11 mouse cellular contexts compared by ENCODE assay signal in the genomic region with DNA sequence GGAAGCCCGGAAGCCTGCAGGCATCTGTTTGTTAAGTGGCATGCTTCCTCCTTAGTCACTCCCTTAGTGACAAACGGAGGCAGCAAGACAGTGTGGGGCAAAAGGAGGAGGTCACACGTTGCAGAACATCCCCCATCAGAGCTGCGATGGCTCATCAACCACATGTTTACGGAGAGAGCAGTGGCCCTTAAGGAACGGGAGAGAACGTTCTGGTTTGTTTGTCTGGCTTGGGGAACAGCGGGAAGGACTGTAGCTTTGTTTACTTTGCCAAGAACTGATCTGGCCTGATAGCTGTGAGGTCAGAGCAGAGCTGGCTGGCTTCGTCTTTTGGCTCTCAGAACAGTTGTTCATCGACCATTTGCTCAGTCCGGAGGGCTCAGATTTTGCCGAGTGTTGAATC. TPM values are rescaled to one million over a fixed set of nuclear protein-coding genes. Genes with fewer than 3 reads are reported as not detected.
A peak's percentile ranks its signal among the peaks of the same experiment; 100 is the strongest.
DNase-seq lines count a peak whose midpoint lies in the region; ATAC-seq and TF ChIP-seq lines count a peak whose summit lies in the region.
"Had no signal": no experiment of that assay in that cellular context is flagged by ENCODE, and none has a peak within 500 bp of the region (broad histone marks: within the 10 kb centered on the region; RNA-seq: fewer than 3 reads in every experiment).

No protein-coding gene starts in this region.

- H3ac ChIP-seq in C2C12 (ENCODE audit: control insufficient read depth, insufficient read length, low read depth), result peak overlapping the region; percentile 24

- intact Hi-C loops in heart, adult 2 months (cut with DNase I), result no loop called here
- intact Hi-C loops in heart, postnatal 10 days (cut with DNase I), result no loop called here
- intact Hi-C loops in heart, postnatal 25 days (cut with DNase I), result no loop called here

- 0 out of 2 replicates have a peak overlapping the region, but pooled peaks have one; percentile 0 for H3K9ac ChIP-seq in heart, adult 2 months (ENCODE audit: low read depth, low read length)
- H3K9ac ChIP-seq in lung, embryonic 15.5 days, result no peak overlapping the region
- H3K9ac ChIP-seq: liver, embryonic 15.5 days had no signal

- peak; percentile 77 for TF ChIP-seq EP300 in heart, adult 2 months (IDR thresholded peaks at IDR 0.05; ENCODE audit: insufficient read depth, low read depth, low read length)

- 0 out of 2 replicates have a peak, but pooled peaks have one; percentile 25 for TF ChIP-seq POLR2A in heart, adult 2 months (IDR thresholded peaks at IDR 0.05; ENCODE audit: insufficient read depth, low read depth, low read length)
- no peak for TF ChIP-seq POLR2A in cortical plate, adult 2 months (IDR thresholded peaks at IDR 0.05; ENCODE audit: extremely low read depth, insufficient read depth, low read length)

- peak overlapping the region; percentile 17 for H3K4me2 ChIP-seq in lung, embryonic 15.5 days
- H3K4me2 ChIP-seq: liver, embryonic 15.5 days had no signal

- WGBS in heart, adult 2 months, result 16% methylated on average over 12 of the region's 12 CpGs
- WGBS in lung, embryonic 15.5 days, result 4% methylated on average over 12 of the region's 12 CpGs

- H3K79me2 ChIP-seq in heart, adult 2 months (replicated peaks; ENCODE audit: control insufficient read depth, insufficient read depth, low read length), result no peaks in the 10 kb centered on the region
- no peaks in the 10 kb centered on the region for H3K79me2 ChIP-seq in C2C12 (ENCODE audit: control insufficient read depth, insufficient read depth)

- no peak for TF ChIP-seq CTCF in heart, adult 2 months (IDR thresholded peaks at IDR 0.05)
- no peak for TF ChIP-seq CTCF in C2C12 (IDR thresholded peaks at IDR 0.05; ENCODE audit: control insufficient read depth, insufficient read depth, insufficient read length)
- no peak for TF ChIP-seq CTCF in cortical plate, adult 2 months (IDR thresholded peaks at IDR 0.05; ENCODE audit: extremely low read depth, insufficient read depth, low read length)

- DNase-seq in heart, adult 2 months, result peak; percentile 45 to 47
- DNase-seq in heart, postnatal 10 days, result no peak
- DNase-seq in heart, postnatal 25 days (ENCODE audit: low spot score), result peak; percentile 21
- no peak for DNase-seq in thymus, postnatal 10 days (ENCODE audit: low spot score in 2 of 2)
- DNase-seq in right cerebral cortex, postnatal 25 days, result no peak

- H3K36me3 ChIP-seq in heart, adult 2 months (ENCODE audit: control insufficient read depth, insufficient read depth, low read length), result no peaks in the 10 kb centered on the region
- no peaks in the 10 kb centered on the region for H3K36me3 ChIP-seq in C2C12 (ENCODE audit: control insufficient read depth, insufficient read depth)
- H3K36me3 ChIP-seq in lung, embryonic 15.5 days, result no peaks in the 10 kb centered on the region
- H3K36me3 ChIP-seq: G1E; liver, embryonic 15.5 days had no signal

- H3K27me3 ChIP-seq in heart, adult 2 months (ENCODE audit: control insufficient read depth, insufficient read depth, low read length), result no peaks in the 10 kb centered on the region; the same call in 1 of the 2 replicates
- no peaks in the 10 kb centered on the region for H3K27me3 ChIP-seq in C2C12 (ENCODE audit: control insufficient read depth, insufficient read depth, insufficient read length)
- H3K27me3 ChIP-seq in lung, embryonic 15.5 days, result no peaks in the 10 kb centered on the region
- H3K27me3 ChIP-seq: liver, embryonic 15.5 days had no signal

- no peak overlapping the region for H3K4me3 ChIP-seq in heart, adult 2 months
- no peak overlapping the region for H3K4me3 ChIP-seq in C2C12 (ENCODE audit: insufficient read depth, poor library complexity, severe bottlenecking)
- H3K4me3 ChIP-seq in cortical plate, adult 2 months (ENCODE audit: insufficient read depth, low read length), result no peak overlapping the region
- H3K4me3 ChIP-seq in lung, embryonic 15.5 days, result no peak overlapping the region
- H3K4me3 ChIP-seq: erythroblast, embryonic 14.5 days; liver, embryonic 15.5 days had no signal

- no peaks in the 10 kb centered on the region for H3K79me3 ChIP-seq in C2C12 (ENCODE audit: low read depth)

- H3K4me1 ChIP-seq in heart, adult 2 months (ENCODE audit: control insufficient read depth, insufficient read depth, low read length), result peaks cover 13% of the 10 kb centered on the region
- peaks cover 1% of the 10 kb centered on the region; the same call in 1 of the 2 replicates for H3K4me1 ChIP-seq in cortical plate, adult 2 months (ENCODE audit: control insufficient read depth, insufficient read depth, low read length)
- peaks cover 38% of the 10 kb centered on the region for H3K4me1 ChIP-seq in lung, embryonic 15.5 days

- peak overlapping the region; percentile 56 for H3K27ac ChIP-seq in heart, adult 2 months
- H3K27ac ChIP-seq in cortical plate, adult 2 months (ENCODE audit: insufficient read depth, low read length), result peak overlapping the region; percentile 12; the same call in 1 of the 2 replicates
- peak overlapping the region; percentile 11; the same call in 1 of the 2 replicates for H3K27ac ChIP-seq in lung, embryonic 15.5 days
- H3K27ac ChIP-seq: liver, embryonic 15.5 days had no signal

- no peaks in the 10 kb centered on the region for H3K9me3 ChIP-seq in lung, embryonic 15.5 days
- H3K9me3 ChIP-seq: G1E; liver, embryonic 15.5 days had no signal

- ATAC-seq in lung, embryonic 15.5 days (ENCODE audit: borderline replicate concordance, extremely low read depth, low FRiP score, low TSS enrichment), result peak; percentile 14; the same call in 1 of the 2 replicates

TF ChIP-seq in C2C12, 6 proteins besides CTCF, POLR2A, EP300 and RAD21:
- TF ChIP-seq FOSL1 (IDR thresholded peaks at IDR 0.05; ENCODE audit: insufficient read depth, low read length, poor library complexity, severe bottlenecking) (no peak), MAX (IDR thresholded peaks at IDR 0.05) (peak; percentile 82), USF1 (IDR thresholded peaks at IDR 0.05; ENCODE audit: low read depth) (no peak), MYOD1 (IDR thresholded peaks at IDR 0.05; ENCODE audit: control insufficient read depth, insufficient read length, low read depth) (no peak), MYOG (IDR thresholded peaks at IDR 0.05; ENCODE audit: control insufficient read depth, extremely low read depth, insufficient read length) (no peak), CEBPB (IDR thresholded peaks at IDR 0.05; ENCODE audit: low read depth) (no peak)
TF ChIP-seq in C2C12: peak in this region for 1.

RNA-seq across cellular contexts. Expression of gene Dhx8, which starts 32.3 kb away (rescaled TPM):
- total RNA-seq in heart, adult 2 months (2021), result 10 to 100 TPM; 16.0 to 17.1 TPM
- polyA plus RNA-seq in heart, adult 2 months (2012; rRNA removed), result 7.2 and 10.7 TPM in 2 replicates
- total RNA-seq in heart, postnatal 10 days (2021), result 10 to 100 TPM; 19.0 to 21.0 TPM
- 17.1 TPM for polyA plus RNA-seq in C2C12 (2012; fragmentation: generic; extraction: Trizol)
- polyA plus RNA-seq in cortical plate, adult 2 months (2012; rRNA removed), result 23.0 TPM in 2 replicates
- total RNA-seq in heart, postnatal 25 days (2021), result 10 to 100 TPM; 14.2 to 16.4 TPM
- polyA plus RNA-seq in lung, embryonic 15.5 days (2015; fragmentation: Nextera tagmentation; extraction: Ambion mirVana), result 29.0 and 31.2 TPM in 2 replicates

RNA-seq across cellular contexts. Expression of gene Arl4d, which starts 35.1 kb away (rescaled TPM):
- total RNA-seq in heart, adult 2 months (2021), result 10 to 100 TPM; 18.9 to 23.5 TPM
- 23.4 and 27.8 TPM in 2 replicates for polyA plus RNA-seq in heart, adult 2 months (2012; rRNA removed)
- total RNA-seq in heart, postnatal 10 days (2021), result 10 to 100 TPM; 22.6 to 27.5 TPM
- 2.5 TPM for polyA plus RNA-seq in C2C12 (2012; fragmentation: generic; extraction: Trizol)
- polyA plus RNA-seq in cortical plate, adult 2 months (2012; rRNA removed), result 28.9 and 41.9 TPM in 2 replicates
- 10 to 100 TPM; 21.6 to 31.0 TPM for total RNA-seq in heart, postnatal 25 days (2021)
- 4.4 and 4.9 TPM in 2 replicates for polyA plus RNA-seq in lung, embryonic 15.5 days (2015; fragmentation: Nextera tagmentation; extraction: Ambion mirVana)

Comparison
In these comparisons a context has a peak if more than half of its experiments do, and no peak if none do; other contexts are left out.
1. DNase-seq: peak in heart, adult 2 months (2 of 2) and heart, postnatal 25 days (single experiment); none in heart, postnatal 10 days (0 of 2), thymus, postnatal 10 days (0 of 2) and right cerebral cortex, postnatal 25 days (single experiment).
2. Peak in every context shown above with its lines, with median percentiles within 50 percentile points of each other: H3K27ac ChIP-seq.